Mouse (Mus musculus): Measurements from ENCODE around the gene Rbm15. TPM values are rescaled to one million over a fixed set of nuclear protein-coding genes. Genes with fewer than 3 reads are reported as not detected.
A peak's percentile ranks its signal among the peaks of the same experiment; 100 is the strongest.

Rbm15 gene
- polyA plus RNA-seq (2012; rRNA removed), result 16.4 and 20.9 TPM in 2 replicates

DNA sequence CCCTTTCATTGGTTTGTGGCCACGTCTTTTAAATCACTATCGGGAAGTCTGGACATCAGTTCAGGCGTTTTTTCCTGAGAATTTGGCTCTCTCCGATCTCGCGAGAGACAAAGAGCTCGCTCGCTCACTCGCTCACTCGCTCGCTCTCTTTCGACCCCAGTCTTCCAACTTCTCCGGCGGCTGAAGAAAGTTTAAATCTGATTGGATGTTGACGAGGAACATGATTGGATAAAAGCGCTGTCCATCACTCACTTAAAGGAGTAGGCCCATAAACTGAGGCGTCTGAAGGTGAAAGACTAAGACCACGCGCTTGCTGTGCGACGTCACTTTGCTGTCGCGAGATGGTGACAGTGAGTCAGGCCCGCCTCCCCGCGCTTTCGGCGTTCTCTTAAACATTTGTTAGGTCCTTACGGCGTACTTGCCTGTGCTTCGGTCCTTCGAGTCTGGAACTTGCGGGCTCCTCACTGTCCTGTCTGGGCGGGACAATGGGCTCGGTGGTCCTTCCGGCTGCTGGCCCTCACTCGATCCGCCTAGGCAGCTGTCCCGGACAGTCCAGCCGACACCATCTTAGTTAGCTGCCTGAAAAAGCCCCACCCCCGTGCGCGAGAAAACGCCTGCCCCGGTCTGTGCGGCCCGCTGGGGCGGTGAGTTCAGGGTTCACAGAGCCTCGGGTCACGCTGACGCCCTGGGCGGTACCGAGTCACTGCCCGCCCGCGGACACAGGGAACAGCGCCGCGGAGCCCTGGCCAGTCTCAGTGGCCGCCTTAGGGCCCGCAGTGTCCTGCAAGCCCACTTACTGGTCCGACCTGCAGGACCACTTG is at the start of gene Rbm15:
TSS of gene Rbm15 (minus strand) at position 293 of the 821 bp plus-strand sequence.
- no peaks in the 10 kb centered on the region for H3K27me3 ChIP-seq (ENCODE audit: control insufficient read depth, insufficient read depth, low read length)
- H3K4me1 ChIP-seq (replicated peaks; ENCODE audit: control insufficient read depth, insufficient read depth, low read length), result peaks cover 24% of the 10 kb centered on the region
- peak within 1 kb of the TSS; percentile 85 for H3K4me3 ChIP-seq (ENCODE audit: control insufficient read depth, insufficient read depth, low read length)
- peak within 1 kb of the TSS; percentile 85 for H3K27ac ChIP-seq (ENCODE audit: control insufficient read depth, insufficient read depth, low read length)
- TF ChIP-seq CTCF (IDR thresholded peaks at IDR 0.05; ENCODE audit: borderline replicate concordance, control insufficient read depth, extremely low read depth, insufficient read depth, low read length, poor library complexity) (no peak), POLR2A (IDR thresholded peaks at IDR 0.05; ENCODE audit: control insufficient read depth, extremely low read depth, insufficient read depth, low read length, poor library complexity) (peak; percentile 17)
- H3K36me3 ChIP-seq (ENCODE audit: control insufficient read depth, insufficient read depth, low read length), result peaks cover 6% of the 10 kb centered on the region
- DNase-seq, result peak; percentile 96
- WGBS, result under 1% methylated on average over 62 of the region's 62 CpGs

DNA sequence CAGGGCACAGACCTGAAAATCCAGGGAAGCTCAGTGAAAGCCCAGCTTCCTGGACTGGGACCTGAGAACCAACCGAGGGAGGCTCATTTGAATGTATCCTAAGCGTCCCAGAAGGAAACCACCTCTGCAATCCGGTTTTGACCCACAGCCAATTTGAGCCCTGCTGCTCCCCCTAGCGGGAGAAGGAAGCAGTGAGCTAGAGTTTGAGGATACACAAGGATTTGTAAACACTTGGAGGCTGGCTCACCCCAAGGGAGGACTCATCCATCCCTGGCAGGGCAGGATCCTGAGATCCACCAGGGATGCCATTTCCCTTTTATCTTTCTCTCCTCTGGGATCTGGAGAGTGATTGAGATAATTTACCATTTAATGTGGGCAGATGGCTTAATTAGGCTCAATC is 45.9 kb upstream of the Rbm15 start:
- Histone ChIP-seq H3K4me1 (replicated peaks; ENCODE audit: control insufficient read depth, insufficient read depth, low read length) (no peaks in the 10 kb centered on the region), H3K36me3 (ENCODE audit: control insufficient read depth, insufficient read depth, low read length) (no peaks in the 10 kb centered on the region), H3K27me3 (ENCODE audit: control insufficient read depth, insufficient read depth, low read length) (no peaks in the 10 kb centered on the region), H3K27ac (ENCODE audit: control insufficient read depth, insufficient read depth, low read length) (no peak overlapping the region), H3K4me3 (ENCODE audit: control insufficient read depth, insufficient read depth, low read length) (no peak overlapping the region)
- peak; percentile 66 for DNase-seq
- WGBS, result 4% methylated on average over 4 of the region's 4 CpGs
- TF ChIP-seq POLR2A (IDR thresholded peaks at IDR 0.05; ENCODE audit: control insufficient read depth, extremely low read depth, insufficient read depth, low read length, poor library complexity), result no peak
- TF ChIP-seq CTCF (IDR thresholded peaks at IDR 0.05; ENCODE audit: borderline replicate concordance, control insufficient read depth, extremely low read depth, insufficient read depth, low read length, poor library complexity), result peak; percentile 74; the same call in 1 of the 2 replicates

DNA sequence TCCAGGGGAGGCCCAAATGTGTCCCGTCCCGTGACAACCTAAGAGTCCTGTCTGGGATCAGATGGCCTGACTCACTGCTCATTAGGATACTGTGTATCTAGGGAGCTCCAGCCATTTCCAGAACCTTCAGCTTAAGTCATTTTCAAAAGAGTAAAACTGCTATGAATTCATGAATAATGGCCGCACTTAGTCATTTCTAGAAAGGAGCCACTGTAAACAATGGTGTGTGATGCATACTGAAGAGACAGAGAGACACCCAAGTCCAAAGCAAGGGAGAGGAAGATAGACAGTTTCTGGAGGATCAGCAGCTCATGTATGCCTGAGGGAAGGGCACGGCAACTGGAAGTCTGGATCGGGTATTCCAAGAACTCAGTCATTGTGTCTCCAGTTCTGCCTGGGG is 45.2 kb upstream of the Rbm15 start:
- H3K4me3 ChIP-seq (ENCODE audit: control insufficient read depth, insufficient read depth, low read length), result no peak overlapping the region
- H3K27me3 ChIP-seq (ENCODE audit: control insufficient read depth, insufficient read depth, low read length), result no peaks in the 10 kb centered on the region
- H3K36me3 ChIP-seq (ENCODE audit: control insufficient read depth, insufficient read depth, low read length), result no peaks in the 10 kb centered on the region
- DNase-seq, result no peak
- H3K27ac ChIP-seq (ENCODE audit: control insufficient read depth, insufficient read depth, low read length), result no peak overlapping the region
- no peaks in the 10 kb centered on the region for H3K4me1 ChIP-seq (replicated peaks; ENCODE audit: control insufficient read depth, insufficient read depth, low read length)
- 93% methylated on average over 5 of the region's 5 CpGs for WGBS
- TF ChIP-seq POLR2A (IDR thresholded peaks at IDR 0.05; ENCODE audit: control insufficient read depth, extremely low read depth, insufficient read depth, low read length, poor library complexity) (no peak), CTCF (IDR thresholded peaks at IDR 0.05; ENCODE audit: borderline replicate concordance, control insufficient read depth, extremely low read depth, insufficient read depth, low read length, poor library complexity) (no peak)

DNA sequence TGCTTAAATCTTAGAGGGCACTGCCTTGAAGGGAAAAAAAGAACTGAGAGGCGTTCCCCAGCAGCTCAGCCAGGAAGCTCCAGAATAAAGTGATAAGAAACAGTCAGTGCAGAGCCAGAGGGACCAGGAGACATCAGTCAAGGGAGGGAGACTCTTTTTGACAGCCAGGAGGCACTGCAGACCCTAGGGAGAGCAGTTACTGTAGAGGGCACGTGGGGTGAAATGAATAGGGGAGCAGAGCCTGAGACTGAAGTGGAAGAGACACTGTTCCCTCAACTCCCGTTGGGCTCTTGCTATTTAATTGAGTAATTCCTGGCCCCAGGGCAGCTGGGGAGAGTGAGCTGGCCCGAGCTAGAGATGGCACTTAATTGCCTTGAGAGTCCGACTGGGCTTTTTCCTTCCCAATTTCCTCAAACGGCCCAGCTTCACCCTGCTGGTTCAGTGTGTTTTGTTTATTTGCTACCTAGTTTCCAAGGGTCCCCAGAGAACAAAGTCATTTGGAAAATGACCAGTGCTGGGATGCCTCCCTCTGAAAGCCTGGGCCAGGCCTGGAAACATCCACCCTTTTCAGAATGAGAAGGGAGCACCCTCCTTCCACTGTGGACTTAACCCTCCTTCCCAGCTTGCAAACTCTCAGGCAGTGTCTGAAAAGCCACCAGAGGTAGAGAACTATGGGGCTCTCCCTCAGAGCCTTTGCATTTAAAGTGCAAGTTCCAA is 41.6 kb upstream of the Rbm15 start:
- Histone ChIP-seq H3K27ac (ENCODE audit: control insufficient read depth, insufficient read depth, low read length) (no peak overlapping the region), H3K36me3 (ENCODE audit: control insufficient read depth, insufficient read depth, low read length) (no peaks in the 10 kb centered on the region), H3K4me1 (replicated peaks; ENCODE audit: control insufficient read depth, insufficient read depth, low read length) (no peaks in the 10 kb centered on the region), H3K27me3 (ENCODE audit: control insufficient read depth, insufficient read depth, low read length) (no peaks in the 10 kb centered on the region), H3K4me3 (ENCODE audit: control insufficient read depth, insufficient read depth, low read length) (no peak overlapping the region)
- DNase-seq, result no peak
- no peak for TF ChIP-seq POLR2A (IDR thresholded peaks at IDR 0.05; ENCODE audit: control insufficient read depth, extremely low read depth, insufficient read depth, low read length, poor library complexity)
- no peak for TF ChIP-seq CTCF (IDR thresholded peaks at IDR 0.05; ENCODE audit: borderline replicate concordance, control insufficient read depth, extremely low read depth, insufficient read depth, low read length, poor library complexity)
- 27% methylated on average over 6 of the region's 6 CpGs for WGBS

DNA sequence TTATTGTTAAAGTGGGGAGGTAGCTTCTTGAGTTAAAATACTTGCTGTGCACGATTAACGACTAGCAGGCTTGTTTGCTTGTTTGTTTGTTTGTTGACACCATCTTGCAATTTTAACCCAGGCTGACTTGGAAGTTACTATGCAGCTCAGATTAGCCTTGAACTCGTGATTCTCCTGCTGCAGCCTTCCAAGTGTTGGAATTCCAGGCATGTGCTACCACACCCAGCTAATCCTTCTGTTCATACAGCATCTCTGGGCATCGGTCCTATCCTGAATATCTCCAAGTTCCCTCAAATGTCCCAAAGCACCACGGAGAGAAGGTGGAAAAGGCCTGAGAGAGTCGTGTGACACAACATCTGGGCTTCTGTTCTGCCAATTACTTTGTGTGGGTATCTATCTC is 35.7 kb upstream of the Rbm15 start:
- Histone ChIP-seq H3K4me1 (replicated peaks; ENCODE audit: control insufficient read depth, insufficient read depth, low read length) (no peaks in the 10 kb centered on the region), H3K4me3 (ENCODE audit: control insufficient read depth, insufficient read depth, low read length) (no peak overlapping the region), H3K36me3 (ENCODE audit: control insufficient read depth, insufficient read depth, low read length) (no peaks in the 10 kb centered on the region), H3K27me3 (ENCODE audit: control insufficient read depth, insufficient read depth, low read length) (no peaks in the 10 kb centered on the region), H3K27ac (ENCODE audit: control insufficient read depth, insufficient read depth, low read length) (no peak overlapping the region)
- TF ChIP-seq CTCF (IDR thresholded peaks at IDR 0.05; ENCODE audit: borderline replicate concordance, control insufficient read depth, extremely low read depth, insufficient read depth, low read length, poor library complexity) (no peak), POLR2A (IDR thresholded peaks at IDR 0.05; ENCODE audit: control insufficient read depth, extremely low read depth, insufficient read depth, low read length, poor library complexity) (no peak)
- 85% methylated on average over 6 of the region's 6 CpGs for WGBS
- DNase-seq, result no peak

DNA sequence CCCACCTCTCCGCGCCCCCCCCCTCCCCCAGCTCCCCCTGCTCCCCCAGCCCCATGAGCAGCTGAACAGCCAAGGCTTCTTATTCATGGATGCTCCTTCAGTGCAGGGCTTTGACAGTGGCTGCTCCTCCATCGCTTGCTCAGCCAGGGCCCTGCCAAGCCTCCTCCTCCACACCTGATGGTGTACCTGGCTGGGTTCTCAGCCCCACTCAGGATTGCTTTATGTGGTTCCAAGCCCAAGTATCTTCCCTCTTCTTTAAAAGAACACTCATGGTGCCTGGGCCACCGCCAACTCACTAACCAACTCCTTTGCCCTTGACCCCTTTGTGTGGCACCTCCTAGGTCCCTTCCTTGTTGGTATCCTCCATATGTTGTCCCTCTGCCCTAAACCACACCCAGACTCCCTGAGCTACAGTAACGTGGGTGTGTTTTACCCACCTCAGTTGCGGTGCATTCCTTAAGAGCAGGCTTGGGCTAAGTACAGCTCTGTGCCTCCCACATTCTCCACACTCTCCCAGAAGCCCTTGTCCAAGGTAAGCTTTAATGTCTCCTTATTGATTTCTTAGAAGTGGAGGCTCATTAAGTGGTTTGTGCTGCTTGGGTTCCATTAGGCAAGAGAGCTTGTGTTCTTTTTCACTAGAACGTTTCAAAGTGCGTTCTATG is 34.6 kb upstream of the Rbm15 start:
- no peak overlapping the region for H3K4me3 ChIP-seq (ENCODE audit: control insufficient read depth, insufficient read depth, low read length)
- no peaks in the 10 kb centered on the region for H3K4me1 ChIP-seq (replicated peaks; ENCODE audit: control insufficient read depth, insufficient read depth, low read length)
- H3K27me3 ChIP-seq (ENCODE audit: control insufficient read depth, insufficient read depth, low read length), result no peaks in the 10 kb centered on the region
- H3K36me3 ChIP-seq (ENCODE audit: control insufficient read depth, insufficient read depth, low read length), result no peaks in the 10 kb centered on the region
- no peak for TF ChIP-seq POLR2A (IDR thresholded peaks at IDR 0.05; ENCODE audit: control insufficient read depth, extremely low read depth, insufficient read depth, low read length, poor library complexity)
- TF ChIP-seq CTCF (IDR thresholded peaks at IDR 0.05; ENCODE audit: borderline replicate concordance, control insufficient read depth, extremely low read depth, insufficient read depth, low read length, poor library complexity), result no peak
- H3K27ac ChIP-seq (ENCODE audit: control insufficient read depth, insufficient read depth, low read length), result no peak overlapping the region
- DNase-seq, result no peak
- WGBS, result 86% methylated on average over 8 of the region's 8 CpGs
